Mouse (Mus musculus) megakaryocyte, embryonic 14.5 days (primary cell): Measurements from ENCODE around the gene Kdm8.

Source experiments
- FLI1 ChIP-seq: IDR thresholded peaks from 2 replicates; pipeline ENCODE4 v1.6.1; 2012; ENCODE audit warnings: low read length, inconsistent platforms, mixed read lengths
- GATA1 ChIP-seq: IDR thresholded peaks from 3 replicates; pipeline ENCODE4 v1.6.1; 2012; ENCODE audit warnings: mixed read lengths, low read length, inconsistent platforms, borderline replicate concordance

- TF ChIP-seq GATA1 (no peak), FLI1 (no peak)
Observed at GRCm38 (mm10) chr7:125428381-125428780, 16.1 kb upstream of the Kdm8 start.
